Mouse (Mus musculus) heart, postnatal 0 days (tissue): Measurements from ENCODE around the gene Cxcl17.
"Not testable (repeated sequence)": the region's sequence is repeated elsewhere in the genome, so short reads cannot be mapped to it uniquely, and the experiment has no call there.

Experiments used
- CTCF ChIP-seq: IDR thresholded peaks from 2 replicates; pipeline ENCODE4 v1.5.1; 2016; ENCODE audit warnings: antibody characterized with exemption, control low read depth, low read depth
- EP300 ChIP-seq: IDR thresholded peaks from 2 replicates; pipeline ENCODE4 v1.6.1; 2016; ENCODE audit warnings: antibody characterized with exemption, low read depth

DNA sequence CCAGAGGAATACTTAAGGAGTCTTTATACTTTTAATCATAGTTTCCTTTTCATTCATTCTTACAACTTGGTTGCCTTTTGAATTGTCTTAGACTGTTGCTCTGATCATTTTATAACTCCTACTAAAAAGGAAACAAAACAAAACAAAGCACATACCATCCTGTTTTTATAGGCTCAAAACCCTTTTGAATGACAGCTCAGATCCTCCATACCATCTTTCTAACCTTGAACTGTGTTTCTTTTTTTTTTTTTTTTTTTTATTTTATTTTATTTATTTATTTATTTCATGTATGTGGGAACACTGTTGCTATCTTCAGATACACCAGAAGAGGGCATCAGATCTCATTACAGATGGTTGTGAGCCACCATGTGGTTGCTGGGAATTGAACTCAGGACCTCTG, 13.7 kb downstream of the Cxcl17 start:
- not testable (repeated sequence) for TF ChIP-seq CTCF, EP300
